Mouse (Mus musculus) MEL (cell line): ENCODE results near the gene Gbe1.

Experiments
- CHD1 ChIP-seq: IDR thresholded peaks from 2 replicates; pipeline ENCODE4 v1.6.1; 2012; ENCODE audit warnings: low read depth, mild to moderate bottlenecking, inconsistent platforms, low read length, improper control_type of control experiment
- CTCF ChIP-seq, 3 experiments: IDR thresholded peaks in 2 of 3; conservative IDR thresholded peaks in 1 of 3; 2 replicates each; pipeline ENCODE4 v1.5.1; 2011 to 2012; ENCODE audit warnings: low read length in 3 of 3, low read depth in 2 of 3, mild to moderate bottlenecking in 2 of 3, improper control_type of control experiment in 1 of 3, inconsistent platforms in 1 of 3, mixed read lengths in 1 of 3, moderate library complexity in 1 of 3; ENCODE audit not compliant: control insufficient read depth in 1 of 3, insufficient read depth in 1 of 3, poor library complexity in 1 of 3, severe bottlenecking in 1 of 3
- MAFK ChIP-seq: IDR thresholded peaks from 2 replicates; pipeline ENCODE4 v1.6.1; 2011; ENCODE audit warnings: low read depth, mild to moderate bottlenecking, low read length, improper control_type of control experiment, borderline replicate concordance
- POLR2A ChIP-seq, 2 experiments: IDR thresholded peaks; 2 replicates each; pipeline ENCODE4 v1.6.1; 2011 to 2012; ENCODE audit warnings: low read length in 2 of 2, mild to moderate bottlenecking in 2 of 2, control low read depth in 1 of 2, improper control_type of control experiment in 1 of 2, low read depth in 1 of 2, moderate library complexity in 1 of 2; ENCODE audit not compliant: control insufficient read depth in 1 of 2, insufficient read depth in 1 of 2, poor library complexity in 1 of 2
- UBTF ChIP-seq: IDR thresholded peaks from 2 replicates; pipeline ENCODE4 v1.6.1; 2012; ENCODE audit warnings: low read depth, mild to moderate bottlenecking, inconsistent platforms, low read length, improper control_type of control experiment, moderate library complexity, borderline replicate concordance; ENCODE audit not compliant: insufficient read depth

DNA sequence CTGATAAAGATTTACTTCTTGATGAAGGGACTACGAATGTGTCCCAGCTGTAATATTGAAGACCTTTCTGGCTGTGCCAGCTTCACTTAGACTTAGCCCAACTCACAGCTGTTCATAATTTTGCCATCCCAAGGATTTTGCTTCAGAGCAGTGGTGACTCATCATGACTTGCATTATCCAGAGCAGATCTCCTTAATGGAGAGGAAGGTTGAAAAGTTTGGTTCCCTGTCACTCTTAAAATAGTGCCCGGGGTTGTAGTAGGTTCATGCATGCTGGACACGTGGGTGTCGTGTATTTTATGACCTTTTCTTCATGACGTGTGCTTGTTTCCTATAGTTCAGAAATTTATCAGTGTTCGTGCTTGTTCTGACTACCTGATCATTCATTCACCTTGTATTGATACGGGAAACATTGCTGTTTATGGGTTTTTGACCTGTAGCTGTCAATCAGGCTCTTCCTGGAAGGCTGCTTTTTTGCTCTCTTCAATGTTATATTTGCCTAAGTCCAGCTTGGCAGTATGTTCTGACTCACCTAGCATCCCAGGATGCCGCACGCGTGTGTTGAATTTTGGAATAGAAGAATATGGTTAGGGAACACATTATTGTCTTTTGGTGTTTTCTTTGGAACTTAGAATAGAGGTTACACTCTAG lies 17.0 kb downstream of the Gbe1 start:
- TF ChIP-seq CHD1 (no peak), MAFK (no peak), POLR2A (IDR thresholded peaks at IDR 0.05; ENCODE audit: control insufficient read depth in 1 of 2, insufficient read depth in 1 of 2, low read depth in 1 of 2, low read length in 2 of 2, poor library complexity in 1 of 2) (no peak), CTCF (IDR thresholded peaks at IDR 0.05 in 2 of 3, conservative IDR thresholded peaks at IDR 0.05 in 1 of 3; ENCODE audit: control insufficient read depth in 1 of 3, insufficient read depth in 1 of 3, low read depth in 2 of 3, low read length in 3 of 3, poor library complexity in 1 of 3, severe bottlenecking in 1 of 3) (no peak), UBTF (no peak)
